Mouse (Mus musculus) urinary bladder, postnatal 36 days (tissue): ENCODE data around the gene Kdm6b.

Experiments
- DNase-seq, 2 experiments: peaks; one replicate each; pipeline ENCODE4 v3.0.0; 2022; ENCODE audit warnings: low spot score in 2 of 2, mixed read lengths in 1 of 2

Kdm6b gene

DNA sequence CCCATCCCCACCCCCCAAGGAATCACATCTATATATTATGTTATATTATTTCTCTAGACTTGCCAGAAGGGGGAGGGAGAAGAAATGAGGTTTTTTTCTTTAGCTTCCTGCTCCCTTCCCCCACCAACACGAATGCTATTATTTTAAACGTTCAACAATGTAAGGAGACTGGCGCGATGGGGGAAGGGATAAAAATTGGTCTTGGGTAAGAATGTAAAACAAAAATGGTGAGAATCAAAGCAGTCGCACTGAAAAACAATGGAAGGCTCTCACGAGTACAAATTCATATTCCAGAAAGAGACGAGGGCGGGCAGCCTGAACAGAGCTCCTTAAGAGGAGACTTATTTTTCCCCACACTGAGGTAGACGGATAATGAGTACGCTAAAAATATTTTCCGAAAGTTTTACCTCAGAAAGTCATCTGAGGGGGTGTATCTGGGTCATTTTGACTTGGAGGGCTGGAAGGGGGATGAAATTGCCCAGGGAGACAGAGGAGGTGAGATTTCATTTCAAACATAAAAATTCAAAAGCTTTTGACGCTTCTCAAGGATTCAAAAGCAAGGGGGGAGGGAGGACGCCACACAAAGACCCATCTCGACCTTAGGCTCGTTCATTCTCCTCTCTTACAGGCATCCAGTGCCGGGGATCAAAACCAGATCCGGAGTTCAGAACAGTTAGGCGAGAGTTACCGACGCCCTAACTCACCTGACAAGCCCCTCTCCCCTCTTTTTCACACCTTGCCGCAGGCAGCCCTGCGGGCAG is 46.4 kb downstream of the Kdm6b start:
- peak; percentile 20 to 21 for DNase-seq

DNA sequence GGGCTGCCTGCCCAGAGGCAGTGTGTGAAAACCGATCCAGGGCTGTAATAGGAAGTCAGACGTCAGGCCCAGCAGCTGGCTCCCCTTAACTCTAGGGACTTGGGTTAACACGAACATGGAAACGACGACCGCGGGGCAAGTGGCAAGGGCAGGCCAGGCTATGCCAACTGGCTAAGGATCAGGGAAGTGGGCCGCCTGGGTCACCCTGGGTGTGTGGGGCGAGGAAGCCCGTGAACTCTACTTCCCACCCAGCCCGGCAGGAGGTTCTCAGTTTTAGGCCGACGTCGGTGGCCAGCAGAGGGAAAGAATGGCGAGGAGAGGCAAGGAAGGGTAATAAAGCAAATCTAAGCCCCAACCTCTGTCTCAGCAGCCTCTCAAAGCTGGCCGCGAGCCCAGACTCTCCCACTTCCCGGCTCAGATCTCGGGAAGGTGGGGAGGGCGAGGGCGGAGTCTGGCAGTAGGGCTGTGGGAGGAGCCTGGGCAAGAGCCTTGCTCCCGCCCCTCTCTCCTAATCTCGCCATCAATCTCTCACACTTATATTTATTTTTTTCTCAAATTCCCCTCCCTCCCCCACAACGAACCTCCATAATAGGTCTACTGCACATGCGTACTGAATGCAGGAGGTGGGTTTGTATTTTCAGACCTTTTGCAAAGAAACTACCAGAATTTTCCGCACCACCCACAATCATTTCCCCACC is 47.2 kb downstream of the Kdm6b start:
- peak; percentile 90 to 97 for DNase-seq

DNA sequence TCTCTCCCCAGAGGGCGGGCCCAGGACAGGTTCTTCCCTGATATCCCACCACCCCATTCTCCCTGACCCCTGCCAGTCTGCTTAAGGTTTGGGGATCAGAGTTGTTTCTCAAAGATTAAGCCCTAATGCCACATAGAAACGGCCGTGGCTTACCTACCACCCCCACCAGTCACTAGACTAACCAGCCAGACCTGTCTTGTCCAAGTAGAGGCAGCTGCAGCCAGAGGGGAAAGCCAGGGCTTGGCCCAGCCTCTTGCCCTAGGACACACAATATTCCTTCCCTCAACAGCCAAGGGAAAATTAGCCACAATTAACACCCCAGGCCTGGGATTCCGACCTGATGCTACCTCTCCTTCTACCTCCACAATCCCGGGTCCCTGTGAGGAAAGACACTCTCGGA is 47.8 kb downstream of the Kdm6b start:
- peak; percentile 47 to 64 for DNase-seq

DNA sequence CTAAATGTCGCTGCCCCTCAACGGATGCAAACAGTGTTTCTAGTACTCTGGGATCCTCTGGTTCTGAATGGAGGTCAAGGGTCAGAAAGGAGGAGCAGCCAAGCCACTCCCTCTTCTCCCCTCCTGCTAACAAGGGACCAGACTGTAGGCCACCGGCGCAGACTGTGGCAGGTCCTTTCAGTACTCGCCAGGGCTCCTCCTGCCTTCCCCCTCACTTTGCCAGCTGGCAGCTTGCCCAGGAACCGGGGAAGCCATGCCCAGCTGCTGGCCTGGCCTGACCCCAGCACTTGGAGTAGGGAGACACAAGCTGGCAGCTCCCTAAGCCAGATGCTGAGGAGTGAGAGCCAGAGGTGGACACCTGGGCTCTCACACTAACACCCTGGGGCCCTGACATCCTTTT is 48.6 kb downstream of the Kdm6b start:
- DNase-seq, result peak; percentile 86 to 94

DNA sequence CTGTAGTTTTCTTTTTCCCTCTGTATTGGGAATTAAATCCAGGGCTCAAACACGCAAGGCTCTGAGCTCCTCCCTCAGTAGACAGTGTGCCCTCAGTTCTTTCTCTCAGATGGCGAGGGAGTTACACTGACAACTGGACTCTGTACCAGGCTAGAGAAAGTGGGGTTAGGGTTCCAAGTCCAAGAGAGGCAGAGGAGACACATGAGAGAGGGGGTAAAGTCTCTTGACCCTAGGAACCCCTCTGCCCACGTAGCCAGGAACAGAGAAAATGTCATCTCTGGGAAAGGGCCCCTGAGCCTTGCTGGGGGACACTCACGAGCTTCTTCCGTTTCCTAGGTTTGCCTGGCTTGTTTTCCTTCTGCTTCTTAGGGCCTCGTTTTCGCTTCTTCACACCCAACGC is 49.1 kb downstream of the Kdm6b start:
- DNase-seq, result no peak

DNA sequence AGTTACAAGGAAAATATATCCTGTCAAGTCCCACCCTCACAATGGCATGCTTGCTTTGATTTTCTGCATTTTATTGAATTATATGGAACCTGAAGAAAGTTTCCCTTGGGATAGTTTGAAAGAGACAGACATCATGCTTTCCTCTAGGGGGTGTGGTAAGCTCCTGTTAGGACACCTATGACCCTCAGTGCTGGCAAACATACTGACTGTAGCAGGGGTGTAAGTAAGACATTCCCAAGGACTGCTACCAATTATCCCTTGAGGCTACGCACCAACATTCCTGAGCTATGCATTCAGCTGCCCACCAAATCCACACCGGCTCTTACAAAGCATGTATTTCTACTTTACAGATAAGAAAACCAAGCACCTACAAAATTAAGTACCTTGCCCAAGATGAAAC is 51.0 kb downstream of the Kdm6b start:
- DNase-seq, result no peak

DNA sequence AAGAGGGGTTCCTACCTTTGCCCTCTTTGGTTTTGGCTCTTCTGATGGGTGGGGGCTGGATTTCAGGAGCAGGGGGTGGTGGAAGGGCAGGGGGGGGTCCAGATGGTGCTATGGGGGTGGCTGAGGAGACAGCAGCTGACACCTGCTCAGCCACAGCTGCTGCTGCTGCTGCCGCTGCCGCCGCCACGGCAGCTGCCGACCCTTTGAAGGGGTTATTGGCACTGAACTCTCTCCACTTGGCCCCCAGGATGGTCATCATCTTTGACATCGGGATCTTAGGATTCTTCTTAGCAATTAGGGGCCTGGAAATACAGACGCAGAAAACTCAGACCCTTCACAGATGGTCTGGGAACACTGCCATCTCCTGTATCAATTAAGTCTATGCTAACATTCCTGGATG is 51.5 kb downstream of the Kdm6b start:
- DNase-seq, result no peak

DNA sequence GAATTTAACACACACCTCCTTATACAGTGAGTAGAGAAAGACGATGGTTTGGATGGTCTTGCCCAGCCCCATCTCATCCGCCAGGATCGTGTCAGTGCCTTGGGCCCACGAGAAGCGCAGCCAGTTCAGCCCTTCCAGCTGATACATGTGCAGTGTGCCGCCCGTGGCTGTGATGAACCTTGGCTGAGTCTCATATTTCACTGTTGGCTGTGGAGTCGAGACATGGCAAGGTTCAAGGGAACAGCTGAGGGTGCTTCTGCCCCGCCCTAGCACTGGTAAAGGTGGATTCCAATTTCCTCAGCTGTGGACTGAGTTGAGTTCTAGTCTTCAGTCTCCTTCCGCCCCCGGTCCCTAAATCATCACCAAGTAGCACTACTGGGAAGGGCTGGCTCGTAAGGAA is 55.8 kb downstream of the Kdm6b start:
- DNase-seq, result no peak

DNA sequence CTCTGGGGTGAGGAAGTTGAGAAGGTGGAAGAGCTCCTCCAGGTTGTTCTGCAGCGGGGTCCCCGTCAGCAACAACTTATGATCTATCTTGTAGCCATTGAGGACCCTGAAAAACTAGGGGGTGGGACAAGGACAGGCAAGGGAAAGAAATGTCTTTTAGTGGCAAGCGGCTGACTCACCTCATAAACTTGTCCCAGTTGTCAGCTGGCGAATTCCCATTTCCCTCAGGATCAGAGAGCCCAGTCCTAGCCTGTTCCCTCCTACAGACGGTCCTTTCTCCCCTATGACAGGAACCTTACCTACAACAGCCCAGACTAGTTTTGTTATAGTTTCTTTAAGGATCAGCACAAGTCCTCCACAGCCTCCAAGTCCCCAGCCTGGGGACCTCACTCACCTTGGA is 56.9 kb downstream of the Kdm6b start:
- DNase-seq, result no peak
